Mouse (Mus musculus) forebrain, embryonic 12.5 days (tissue): ENCODE results near the gene Dgke. TPM values are rescaled to one million over a fixed set of nuclear protein-coding genes. Genes with fewer than 3 reads are reported as not detected.
"Not testable (repeated sequence)": the region's sequence is repeated elsewhere in the genome, so short reads cannot be mapped to it uniquely, and the experiment has no call there.

Experiments used
- ATAC-seq: fragments of 200-750 bp; cut with Nextera tagmentation; 2 replicates; pipeline ENCODE4 v1.8.0; 2017; ENCODE audit warnings: moderate TSS enrichment; ENCODE audit not compliant: low FRiP score
- H3K27ac ChIP-seq: fragments of 300-500 bp; sonication (generic); 2 replicates; pipeline ENCODE4 v1.5.1; 2016; ENCODE audit warnings: mild to moderate bottlenecking
- H3K27me3 ChIP-seq: fragments of 300-500 bp; sonication (generic); 2 replicates; pipeline ENCODE4 v1.6.1; 2016; ENCODE audit warnings: mild to moderate bottlenecking
- H3K36me3 ChIP-seq: fragments of 300-500 bp; sonication (generic); replicated peaks from 2 replicates; pipeline ENCODE4 v1.6.1; 2016; ENCODE audit warnings: mild to moderate bottlenecking
- H3K4me1 ChIP-seq: fragments of 300-500 bp; sonication (generic); 2 replicates; pipeline ENCODE4 v1.6.1; 2016
- H3K4me2 ChIP-seq: fragments of 300-500 bp; sonication (generic); 2 replicates; pipeline ENCODE4 v1.6.1; 2016; ENCODE audit warnings: mild to moderate bottlenecking, moderate library complexity
- H3K4me3 ChIP-seq: fragments of 300-500 bp; sonication (generic); replicated peaks from 2 replicates; pipeline ENCODE4 v1.5.1; 2016; ENCODE audit warnings: mild to moderate bottlenecking
- H3K9ac ChIP-seq: fragments of 300-500 bp; sonication (generic); 2 replicates; pipeline ENCODE4 v1.6.1; 2016; ENCODE audit warnings: mild to moderate bottlenecking
- H3K9me3 ChIP-seq: fragments of 300-500 bp; sonication (generic); 2 replicates; pipeline ENCODE4 v1.6.1; 2016
- WGBS: fragments of 180-500 bp; shearing (Covaris S2); methylation state at CpG from one replicate; pipeline ENCODE4 v1.1.7; 2016; 5-methylcytosine and 5-hydroxymethylcytosine counted together
- polyA plus RNA-seq: library from polyadenylated mRNA; unstranded; fragments of >200 nt; fragmentation: Nextera tagmentation; extraction: Ambion mirVana; gene quantifications from 2 replicates; pipeline ENCODE4 v1.2.1, GENCODE M21; 2016

The Dgke gene
- polyA plus RNA-seq, 1 experiment from 2014 or later, result 9.2 TPM

- H3K4me1 ChIP-seq, H3K9me3 ChIP-seq, H3K9ac ChIP-seq, H3K27ac ChIP-seq, H3K4me3 ChIP-seq, H3K36me3 ChIP-seq, H3K4me2 ChIP-seq, ATAC-seq: not testable (repeated sequence)
- WGBS, result 88% methylated on average over 5 of the region's 5 CpGs
- H3K27me3 ChIP-seq, result peaks cover 34% of the 10 kb centered on the region
Observed at GRCm38 (mm10) chr11:88997343-88997742, 69.3 kb downstream of the Dgke start.

GRCm38 (mm10) chr11:88996427-88996826 is 70.2 kb downstream of the Dgke start:
- Histone ChIP-seq H3K9me3 (no peaks in the 10 kb centered on the region), H3K36me3 (no peaks in the 10 kb centered on the region), H3K27me3 (peaks cover 33% of the 10 kb centered on the region), H3K27ac (no peak overlapping the region), H3K4me3 (no peak overlapping the region), H3K9ac (no peak overlapping the region), H3K4me2 (no peak overlapping the region), H3K4me1 (0 out of 2 replicates have a peak, but pooled peaks cover 4% of the 10 kb centered on the region)
- ATAC-seq, result no peak
- 75% methylated on average over 7 of the region's 7 CpGs for WGBS

- Histone ChIP-seq H3K9ac (no peak overlapping the region), H3K36me3 (peaks cover 8% of the 10 kb centered on the region), H3K9me3 (no peaks in the 10 kb centered on the region), H3K4me3 (no peak overlapping the region), H3K4me2 (no peak overlapping the region), H3K27ac (no peak overlapping the region), H3K27me3 (peaks cover 29% of the 10 kb centered on the region), H3K4me1 (0 out of 2 replicates have a peak, but pooled peaks cover 4% of the 10 kb centered on the region)
- no peak for ATAC-seq
- 88% methylated on average over 2 of the region's 2 CpGs for WGBS
Observed at GRCm38 (mm10) chr11:88995616-88996015, 71.0 kb downstream of the Dgke start.

DNA sequence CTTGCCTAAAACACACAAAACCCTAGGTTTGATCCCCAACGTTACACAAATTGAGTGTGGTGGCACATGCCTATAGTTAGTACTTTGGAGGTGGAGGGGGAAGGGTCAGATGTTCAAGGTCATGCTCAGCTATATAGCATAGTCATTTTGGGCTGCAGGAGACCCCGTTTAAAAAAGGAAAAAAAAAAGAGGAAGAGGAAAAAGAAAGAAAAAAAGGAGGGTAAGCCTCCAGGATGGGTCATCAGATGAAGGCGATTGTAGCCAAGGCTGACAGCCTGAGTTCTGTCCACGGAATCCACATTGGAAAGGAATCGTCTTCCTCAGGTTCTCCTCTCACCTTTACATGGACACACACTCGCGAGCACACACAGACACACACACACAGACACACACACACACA is 72.2 kb downstream of the Dgke start:
- Histone ChIP-seq H3K9ac (no peak overlapping the region), H3K4me3 (no peak overlapping the region), H3K36me3 (peaks cover 10% of the 10 kb centered on the region), H3K4me2 (no peak overlapping the region), H3K9me3 (no peaks in the 10 kb centered on the region), H3K27me3 (peaks cover 17% of the 10 kb centered on the region), H3K27ac (no peak overlapping the region), H3K4me1 (0 out of 2 replicates have a peak, but pooled peaks cover 4% of the 10 kb centered on the region)
- no peak for ATAC-seq
- WGBS, result 89% methylated on average over 7 of the region's 7 CpGs

GRCm38 (mm10) chr11:88993625-88994024 is 73.0 kb downstream of the Dgke start:
- H3K27ac ChIP-seq, result no peak overlapping the region
- H3K27me3 ChIP-seq, result peaks cover 9% of the 10 kb centered on the region
- no peaks in the 10 kb centered on the region for H3K9me3 ChIP-seq
- WGBS, result 17% methylated on average over 5 of the region's 5 CpGs
- H3K4me2 ChIP-seq, result no peak overlapping the region
- H3K4me3 ChIP-seq, result no peak overlapping the region
- no peaks in the 10 kb centered on the region for H3K4me1 ChIP-seq
- H3K36me3 ChIP-seq, result peaks cover 10% of the 10 kb centered on the region
- no peak for ATAC-seq
- no peak overlapping the region for H3K9ac ChIP-seq

- Histone ChIP-seq H3K4me2 (no peak overlapping the region), H3K9ac (no peak overlapping the region), H3K27ac (no peak overlapping the region), H3K4me3 (no peak overlapping the region), H3K36me3 (peaks cover 13% of the 10 kb centered on the region), H3K27me3 (peaks cover 4% of the 10 kb centered on the region), H3K9me3 (no peaks in the 10 kb centered on the region), H3K4me1 (no peaks in the 10 kb centered on the region)
- 58% methylated on average over 7 of the region's 7 CpGs for WGBS
- no peak for ATAC-seq
Observed at GRCm38 (mm10) chr11:88993186-88993585, 73.5 kb downstream of the Dgke start.

DNA sequence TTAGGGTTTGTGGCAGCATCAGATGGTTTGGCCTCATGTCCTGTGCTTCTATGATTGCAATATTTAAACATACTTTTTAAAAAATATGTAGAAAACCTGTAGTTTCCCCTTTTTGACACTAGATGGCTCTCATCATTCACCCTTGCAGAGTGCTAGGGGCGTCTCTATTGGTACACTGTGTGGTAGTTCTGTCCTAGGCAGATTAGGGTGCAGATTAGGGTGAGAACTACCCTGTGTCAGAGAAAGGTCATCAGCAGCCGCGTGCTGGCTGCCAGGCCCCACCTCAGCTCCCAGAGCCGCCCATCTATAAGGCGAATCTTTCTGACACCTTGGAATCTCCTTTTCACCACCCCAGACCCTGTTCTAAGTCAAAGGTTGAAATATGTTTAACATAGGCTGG is 77.1 kb downstream of the Dgke start:
- Histone ChIP-seq H3K9me3 (no peaks in the 10 kb centered on the region), H3K4me2 (no peak overlapping the region), H3K4me1 (no peaks in the 10 kb centered on the region), H3K36me3 (peaks cover 46% of the 10 kb centered on the region), H3K27me3 (no peaks in the 10 kb centered on the region), H3K27ac (no peak overlapping the region), H3K9ac (no peak overlapping the region), H3K4me3 (no peak overlapping the region)
- WGBS, result 68% methylated on average over 5 of the region's 5 CpGs
- ATAC-seq, result no peak

DNA sequence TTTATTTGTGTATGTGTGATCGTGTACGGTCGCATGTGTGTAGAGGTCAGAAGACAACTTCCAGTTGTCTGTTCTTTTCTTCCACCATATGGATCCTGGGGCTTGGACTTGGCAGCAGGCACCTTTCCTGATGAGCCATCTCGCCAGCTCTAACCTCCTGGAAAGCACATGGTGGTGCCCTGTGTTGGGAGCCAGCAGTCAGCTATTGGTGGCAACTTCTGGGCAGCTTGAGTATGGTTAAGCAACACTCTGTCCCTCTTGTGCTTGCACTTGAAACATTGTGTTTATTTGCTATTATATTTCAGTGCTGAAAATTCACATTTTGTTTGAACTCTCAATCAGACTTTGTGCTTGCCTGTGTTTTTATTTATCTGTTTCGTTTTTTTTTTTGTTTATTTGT is 77.7 kb downstream of the Dgke start:
- H3K4me3 ChIP-seq, result no peak overlapping the region
- no peaks in the 10 kb centered on the region for H3K27me3 ChIP-seq
- ATAC-seq, result no peak
- no peak overlapping the region for H3K27ac ChIP-seq
- H3K36me3 ChIP-seq, result peaks cover 50% of the 10 kb centered on the region
- 81% methylated on average over 5 of the region's 5 CpGs for WGBS
- H3K4me1 ChIP-seq, result no peaks in the 10 kb centered on the region
- no peaks in the 10 kb centered on the region for H3K9me3 ChIP-seq
- H3K9ac ChIP-seq, result no peak overlapping the region
- H3K4me2 ChIP-seq, result no peak overlapping the region

GRCm38 (mm10) chr11:88986616-88987015 is 80.0 kb downstream of the Dgke start:
- WGBS, result 84% methylated on average over 10 of the region's 10 CpGs
- ATAC-seq, result no peak
- Histone ChIP-seq H3K4me2 (no peak overlapping the region), H3K4me3 (no peak overlapping the region), H3K9me3 (no peaks in the 10 kb centered on the region), H3K27me3 (no peaks in the 10 kb centered on the region), H3K27ac (no peak overlapping the region), H3K4me1 (no peaks in the 10 kb centered on the region), H3K9ac (no peak overlapping the region), H3K36me3 (peaks cover 73% of the 10 kb centered on the region)

Other genes starting within 250 kb of the Dgke start
- 20.9 and 23.3 TPM in 2 replicates for gene Akap1, start 202.3 kb downstream of the Dgke start, polyA plus RNA-seq
- 47.3 and 49.7 TPM in 2 replicates for gene Scpep1, start 111.4 kb downstream of the Dgke start, polyA plus RNA-seq
- not detected in 2 replicates for gene Elobl, start 99.9 kb downstream of the Dgke start, polyA plus RNA-seq
- gene Coil, start 96.6 kb downstream of the Dgke start, polyA plus RNA-seq, result 30.3 and 31.5 TPM in 2 replicates
- gene Trim25, start 67.5 kb downstream of the Dgke start, polyA plus RNA-seq, result 2.3 and 3.7 TPM in 2 replicates
- not detected in 2 replicates for gene Gm525, start 7.0 kb upstream of the Dgke start, polyA plus RNA-seq
- gene Nog, start 235.5 kb upstream of the Dgke start, polyA plus RNA-seq, result 6.4 TPM in 2 replicates